Mouse (Mus musculus) spleen, adult 2 months (tissue): ENCODE measurements around the gene Piwil4. TPM values are rescaled to one million over a fixed set of nuclear protein-coding genes. Genes with fewer than 3 reads are reported as not detected.
"Not testable (repeated sequence)": the region's sequence is repeated elsewhere in the genome, so short reads cannot be mapped to it uniquely, and the experiment has no call there.

Experiments
- DNase-seq, 2 experiments: peaks; one replicate each; pipeline versions ENCODE4 v3.0.0 to v3.0.0-alpha.2; 2012 to 2021; ENCODE audit warnings: low spot score in 2 of 2, low read depth in 1 of 2
- H3K27ac ChIP-seq: fragments of 200-500 bp; 2 replicates; pipeline ENCODE4 v1.5.1; 2012; ENCODE audit warnings: low read length, inconsistent platforms; ENCODE audit not compliant: insufficient read depth
- H3K27me3 ChIP-seq: fragments of 200-500 bp; 2 replicates; pipeline ENCODE4 v1.6.1; 2012; ENCODE audit warnings: mild to moderate bottlenecking, moderate library complexity, low read length, inconsistent platforms; ENCODE audit not compliant: control insufficient read depth, insufficient read depth
- H3K36me3 ChIP-seq: fragments of 200-500 bp; 2 replicates; pipeline ENCODE4 v1.6.1; 2012; ENCODE audit warnings: mild to moderate bottlenecking, low read length, inconsistent platforms; ENCODE audit not compliant: control insufficient read depth, insufficient read depth
- H3K4me1 ChIP-seq: fragments of 200-500 bp; 2 replicates; pipeline ENCODE4 v1.6.1; 2011; ENCODE audit warnings: inconsistent platforms; ENCODE audit not compliant: control insufficient read depth, insufficient read depth, insufficient read length
- H3K4me3 ChIP-seq: fragments of 200-500 bp; 2 replicates; pipeline ENCODE4 v1.5.1; 2011; ENCODE audit warnings: mild to moderate bottlenecking, inconsistent platforms; ENCODE audit not compliant: insufficient read depth, insufficient read length; ENCODE audit errors: extremely low read depth
- CTCF ChIP-seq: fragments of 200-500 bp; IDR thresholded peaks from 2 replicates; pipeline ENCODE4 v1.5.1; 2011; ENCODE audit warnings: mild to moderate bottlenecking, inconsistent platforms; ENCODE audit not compliant: insufficient read depth, insufficient read length, insufficient replicate concordance; ENCODE audit errors: extremely low read depth
- POLR2A ChIP-seq: fragments of 200-500 bp; IDR thresholded peaks from 2 replicates; pipeline ENCODE4 v1.6.1; 2011; ENCODE audit warnings: low read depth, low read length, inconsistent platforms
- WGBS: fragments of 180-500 bp; shearing (Covaris S2); methylation state at CpG from one replicate; pipeline ENCODE4 v1.1.7; 2018; 5-methylcytosine and 5-hydroxymethylcytosine counted together
- polyA plus RNA-seq: library from polyadenylated mRNA; depleted of rRNA; stranded (reverse); fragments of >200 nt; gene quantifications from 2 replicates; pipeline ENCODE4 v1.2.3, GENCODE M21; 2012

Piwil4 gene
- polyA plus RNA-seq, 1 experiment, result 0.19 TPM

GRCm38 (mm10) chr9:14689376-14690108, 51.0 kb downstream of the Piwil4 start:
- H3K27ac ChIP-seq, result no peak overlapping the region
- H3K27me3 ChIP-seq, result no peaks in the 10 kb centered on the region
- no peaks in the 10 kb centered on the region for H3K36me3 ChIP-seq
- WGBS, result 78% methylated on average over 12 of the region's 12 CpGs
- no peak overlapping the region for H3K4me3 ChIP-seq
- no peaks in the 10 kb centered on the region for H3K4me1 ChIP-seq
- DNase-seq, result no peak
- no peak for TF ChIP-seq CTCF
- no peak for TF ChIP-seq POLR2A

- TF ChIP-seq CTCF (no peak), POLR2A (no peak)
- Histone ChIP-seq H3K27ac (no peak overlapping the region), H3K36me3 (no peaks in the 10 kb centered on the region), H3K4me1 (no peaks in the 10 kb centered on the region), H3K27me3 (no peaks in the 10 kb centered on the region), H3K4me3 (no peak overlapping the region)
- 54% methylated on average over 4 of the region's 4 CpGs for WGBS
- no peak for DNase-seq
These were observed 56.2 kb downstream of the Piwil4 start for GRCm38 (mm10) chr9:14684363-14684762.

GRCm38 (mm10) chr9:14682741-14683140, 57.8 kb downstream of the Piwil4 start:
- no peaks in the 10 kb centered on the region for H3K36me3 ChIP-seq
- H3K4me3 ChIP-seq, result no peak overlapping the region
- H3K4me1 ChIP-seq, result no peaks in the 10 kb centered on the region
- TF ChIP-seq CTCF (no peak), POLR2A (no peak)
- H3K27me3 ChIP-seq, result no peaks in the 10 kb centered on the region
- H3K27ac ChIP-seq, result no peak overlapping the region
- DNase-seq, result no peak

GRCm38 (mm10) chr9:14680584-14680983, 59.9 kb downstream of the Piwil4 start:
- WGBS, result 74% methylated on average over 2 of the region's 2 CpGs
- Histone ChIP-seq H3K4me3 (no peak overlapping the region), H3K36me3 (no peaks in the 10 kb centered on the region), H3K27me3 (no peaks in the 10 kb centered on the region), H3K27ac (no peak overlapping the region), H3K4me1 (no peaks in the 10 kb centered on the region)
- no peak for DNase-seq
- TF ChIP-seq CTCF, result no peak
- TF ChIP-seq POLR2A, result no peak

- Histone ChIP-seq H3K36me3 (no peaks in the 10 kb centered on the region), H3K4me1 (no peaks in the 10 kb centered on the region), H3K27ac (no peak overlapping the region), H3K4me3 (no peak overlapping the region), H3K27me3 (no peaks in the 10 kb centered on the region)
- WGBS, result 68% methylated on average over 9 of the region's 9 CpGs
- DNase-seq, result no peak
- TF ChIP-seq CTCF, result no peak
- TF ChIP-seq POLR2A, result no peak
These were observed 64.5 kb downstream of the Piwil4 start for GRCm38 (mm10) chr9:14675707-14676691.

- H3K36me3 ChIP-seq, result no peaks in the 10 kb centered on the region
- no peaks in the 10 kb centered on the region for H3K4me1 ChIP-seq
- no peak overlapping the region for H3K4me3 ChIP-seq
- no peak for DNase-seq
- WGBS, result 88% methylated on average over 8 of the region's 8 CpGs
- H3K27ac ChIP-seq, result no peak overlapping the region
- TF ChIP-seq CTCF (no peak), POLR2A (no peak)
- no peaks in the 10 kb centered on the region for H3K27me3 ChIP-seq
These were observed 66.0 kb downstream of the Piwil4 start for GRCm38 (mm10) chr9:14674506-14674905.

GRCm38 (mm10) chr9:14673109-14673508, 67.4 kb downstream of the Piwil4 start:
- Histone ChIP-seq H3K27me3 (no peaks in the 10 kb centered on the region), H3K4me3 (no peak overlapping the region), H3K27ac (no peak overlapping the region), H3K4me1 (no peaks in the 10 kb centered on the region), H3K36me3 (no peaks in the 10 kb centered on the region)
- TF ChIP-seq CTCF, result no peak
- TF ChIP-seq POLR2A, result no peak
- 82% methylated on average over 4 of the region's 4 CpGs for WGBS
- DNase-seq, result no peak

GRCm38 (mm10) chr9:14671965-14672364, 68.6 kb downstream of the Piwil4 start:
- not testable (repeated sequence) for H3K36me3 ChIP-seq, H3K4me3 ChIP-seq, H3K27ac ChIP-seq, H3K27me3 ChIP-seq, DNase-seq, H3K4me1 ChIP-seq
- 69% methylated on average over 5 of the region's 5 CpGs for WGBS
